Mouse (Mus musculus): ENCODE results near the gene Ppfibp1. TPM values are rescaled to one million over a fixed set of nuclear protein-coding genes. Genes with fewer than 3 reads are reported as not detected.

Ppfibp1 gene
- total RNA-seq, 2 experiments from 2014 or later, result 97.4 to 115 TPM

DNA sequence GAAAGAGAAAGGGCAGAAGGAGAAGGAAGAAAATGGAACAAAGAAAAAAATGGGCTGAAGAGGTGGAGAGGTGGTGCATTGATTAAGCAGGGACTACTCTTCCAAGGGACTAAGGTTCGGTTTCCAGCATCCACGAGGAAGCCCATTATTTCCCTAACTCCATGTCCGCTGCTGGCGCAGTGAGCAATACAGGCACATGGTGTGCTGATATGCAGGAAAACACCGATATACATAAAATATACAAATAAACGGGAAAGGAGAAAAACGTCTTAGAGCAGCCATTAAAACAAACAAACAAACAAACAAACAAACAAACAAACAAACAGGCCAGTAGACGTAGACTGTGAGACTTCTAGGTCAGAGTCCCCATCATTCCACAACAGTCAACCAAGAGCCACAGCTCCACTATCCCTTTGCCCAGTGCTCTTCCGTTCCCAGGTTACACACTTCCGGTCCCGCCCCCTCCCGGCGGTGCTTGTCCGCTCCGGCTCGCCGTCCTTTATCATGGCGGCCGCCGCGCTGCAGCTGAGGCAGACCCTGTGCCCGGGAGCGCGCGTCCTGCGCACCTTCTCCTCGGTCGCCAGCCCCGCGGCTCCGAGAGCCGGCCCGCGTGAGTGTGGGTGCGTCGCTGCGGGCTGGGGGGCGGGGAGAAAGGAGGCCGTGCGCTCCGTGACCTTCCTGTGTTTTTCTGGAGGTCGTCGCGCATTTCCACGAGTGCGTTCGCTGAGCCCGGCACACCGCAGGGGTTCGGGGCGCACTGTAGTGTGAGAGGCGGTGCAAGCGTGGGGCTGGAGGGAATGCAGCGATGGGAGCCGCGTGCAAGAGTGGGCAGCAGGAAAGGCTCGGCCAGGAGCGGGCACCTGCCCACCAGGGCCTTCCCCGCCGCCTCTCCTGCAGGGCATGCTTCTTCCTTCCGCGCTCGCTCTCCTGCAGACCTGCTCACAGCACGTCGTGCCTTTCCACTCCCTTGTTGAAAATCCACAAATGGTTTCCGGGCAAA lies 154.3 kb downstream of the Ppfibp1 start, which contains the start of gene Mrps35:
Gene Mrps35, plus strand, starts transcription at position 474 of the 1,000 bp plus-strand sequence.
- DNase-seq, result peak; percentile 92 to 96

DNA sequence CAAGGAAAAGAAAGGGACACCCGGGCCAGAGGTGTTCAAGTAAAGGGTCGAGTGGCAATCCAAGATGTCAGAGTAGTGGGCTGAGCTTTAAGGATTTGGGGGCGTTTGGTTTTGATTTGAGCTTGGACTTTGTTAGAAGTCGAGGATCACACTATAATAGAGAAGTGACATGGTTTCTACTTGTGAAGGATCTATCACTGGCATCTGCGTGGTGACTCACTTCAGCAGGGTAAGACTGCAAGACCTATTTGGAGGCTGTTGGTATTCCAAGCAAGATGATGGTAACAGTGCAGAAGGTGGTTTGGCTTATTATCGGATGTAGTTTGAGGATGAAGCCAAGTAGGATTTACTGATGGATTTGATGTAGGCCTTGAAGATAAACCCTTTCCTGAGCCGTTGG lies 155.3 kb downstream of the Ppfibp1 start:
- DNase-seq, result no peak

DNA sequence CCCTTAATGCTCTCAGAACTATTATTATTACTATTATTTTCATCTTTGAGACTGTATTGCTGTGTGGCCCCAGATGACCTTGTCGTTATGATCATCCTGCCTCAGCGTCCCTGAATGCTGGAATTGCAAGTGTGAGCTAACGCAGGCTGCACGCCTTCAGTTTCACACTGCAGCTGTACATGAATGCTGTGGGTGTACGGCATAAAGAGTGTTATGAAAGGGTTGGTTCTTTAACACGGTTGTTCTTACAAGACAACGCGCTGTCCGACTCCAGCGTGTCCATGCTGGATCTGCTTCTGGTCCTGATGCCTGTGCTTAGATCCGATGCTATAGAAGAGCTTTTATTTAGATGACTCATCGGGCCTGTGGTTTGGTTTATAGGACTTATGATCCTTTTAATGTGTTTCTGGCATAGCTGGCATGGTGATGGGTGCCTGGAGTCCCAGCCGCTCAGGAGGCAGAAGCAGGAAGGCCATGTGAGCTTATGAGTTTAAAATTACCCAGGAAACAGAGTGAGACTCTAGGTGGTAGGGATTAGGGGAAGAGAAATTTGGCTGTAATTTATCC lies 161.0 kb downstream of the Ppfibp1 start:
- DNase-seq, result no peak

DNA sequence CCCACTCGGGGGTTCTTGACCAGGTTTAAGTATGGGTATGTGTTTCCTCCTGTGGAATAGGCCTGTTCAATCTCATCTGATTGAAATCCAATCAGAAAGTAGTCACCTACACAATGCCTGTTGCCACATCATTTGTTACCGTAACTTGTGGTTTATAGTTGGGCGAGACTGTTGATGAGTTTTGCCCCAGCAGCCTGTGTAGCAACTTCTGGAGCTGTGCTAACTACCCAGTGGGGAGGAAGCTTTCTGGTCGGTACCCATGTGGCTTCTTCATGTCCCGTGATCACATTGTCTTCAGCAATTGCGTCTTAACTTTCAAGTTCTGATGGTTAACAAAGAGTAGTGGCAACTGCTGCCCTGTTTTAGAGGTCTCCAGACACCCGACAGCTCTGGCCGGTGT lies 163.4 kb downstream of the Ppfibp1 start:
- DNase-seq, result no peak

DNA sequence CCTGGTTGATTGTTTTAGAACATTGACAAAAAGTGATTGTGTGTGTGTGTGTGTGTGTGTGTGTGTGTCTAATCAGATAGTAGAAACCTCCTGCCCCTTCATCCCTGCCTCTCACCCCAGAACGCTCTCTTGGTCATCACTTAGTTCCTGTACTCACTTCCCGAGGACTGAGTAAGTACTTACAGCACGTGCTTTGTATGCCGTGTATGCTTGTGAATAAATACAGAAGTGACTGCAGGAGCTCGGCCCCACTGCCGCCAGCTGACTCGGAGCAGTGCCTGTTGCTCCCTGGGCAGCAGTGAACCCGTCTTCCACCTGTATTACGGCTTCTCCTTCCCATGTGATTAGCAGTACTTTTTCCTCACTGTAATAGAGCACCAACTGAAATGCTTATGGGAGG lies 164.2 kb downstream of the Ppfibp1 start:
- no peak for DNase-seq

DNA sequence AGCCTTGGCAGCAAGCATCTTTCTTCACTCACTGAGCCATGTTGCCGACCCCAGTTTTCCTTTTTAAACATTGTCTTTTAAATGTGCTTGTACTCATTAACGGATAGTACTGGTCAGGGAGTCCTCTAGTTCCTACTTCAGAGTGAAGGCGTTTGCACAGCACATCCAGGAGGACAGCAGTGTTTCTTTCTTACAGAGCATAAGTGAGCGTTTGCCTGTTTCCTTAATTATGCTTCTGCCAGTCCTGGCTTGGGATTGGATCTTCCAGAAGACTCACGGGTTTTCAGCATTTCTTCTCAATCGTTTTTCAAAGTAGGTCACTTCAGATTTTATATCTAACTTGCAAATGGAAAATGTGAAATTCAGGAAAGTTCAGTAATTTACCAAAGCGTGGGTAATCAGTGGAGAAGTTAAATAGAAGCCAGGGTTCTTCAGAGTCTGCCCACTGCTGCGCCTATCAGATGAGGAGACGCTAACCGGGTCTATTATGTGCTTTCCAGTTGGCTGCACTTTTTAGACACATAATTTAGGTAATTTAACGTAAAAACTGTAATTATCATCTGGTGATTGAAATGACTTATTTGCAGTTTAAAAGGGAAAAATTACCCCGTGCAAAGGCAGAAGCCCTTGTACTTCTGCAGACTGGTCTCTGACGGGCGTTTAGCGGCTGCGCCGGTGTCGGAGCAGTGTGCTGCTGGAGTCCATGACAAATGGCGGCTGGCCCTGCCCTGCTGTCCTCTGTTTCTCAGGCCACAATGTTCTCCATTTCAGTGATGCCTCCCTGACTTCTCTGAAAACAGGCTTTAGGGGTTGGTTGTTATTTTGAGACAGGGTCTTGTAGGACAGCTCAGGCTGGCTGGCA lies 165.7 kb downstream of the Ppfibp1 start:
- no peak for DNase-seq

DNA sequence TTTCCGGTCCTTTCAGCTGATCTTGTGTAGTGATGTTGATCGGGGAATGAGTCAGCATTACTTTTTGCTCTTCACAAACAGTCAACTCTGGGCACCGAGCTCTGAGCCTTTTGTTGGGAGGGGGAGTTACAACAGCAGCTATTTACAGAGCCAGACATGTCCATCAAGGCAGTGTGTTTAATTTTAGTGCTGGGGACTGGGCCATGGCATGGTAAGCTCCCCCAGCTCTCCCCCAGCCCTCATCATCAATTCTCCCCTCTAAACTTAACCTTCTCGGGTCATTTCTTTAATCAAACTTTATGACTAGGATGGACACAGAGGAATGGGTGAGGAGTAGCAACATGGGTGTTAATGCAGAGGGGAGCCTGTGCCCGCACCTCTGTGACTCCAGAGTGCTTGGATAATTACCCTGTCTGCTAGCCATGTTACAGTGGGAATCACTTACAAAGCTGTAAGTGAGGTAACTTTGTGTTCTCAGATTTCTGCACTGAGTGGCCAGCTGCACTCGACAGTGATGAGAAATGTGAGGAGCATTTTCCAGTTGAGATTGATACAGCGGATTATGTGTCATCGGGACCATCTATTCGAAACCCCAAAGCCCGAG lies 167.2 kb downstream of the Ppfibp1 start:
- DNase-seq, result no peak

DNA sequence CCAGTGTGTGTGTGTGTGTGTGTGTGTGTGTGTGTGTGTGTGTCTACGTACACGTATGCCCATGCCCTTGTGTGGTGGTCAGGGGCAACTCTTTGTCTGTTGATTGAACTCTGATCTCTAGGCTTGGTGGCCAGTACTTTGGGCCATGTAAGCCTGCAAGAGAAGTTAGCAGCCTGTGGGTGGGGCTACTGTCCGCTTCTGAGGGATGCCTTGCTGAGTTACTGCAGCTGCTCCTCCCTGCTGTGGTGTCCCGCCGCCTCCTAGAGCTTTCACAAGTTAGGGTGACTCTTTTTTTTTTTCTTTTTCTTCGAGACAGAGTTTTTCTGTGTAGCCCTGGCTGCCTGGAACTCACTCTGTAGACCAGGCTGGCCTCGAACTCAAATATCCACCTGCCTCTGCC lies 171.0 kb downstream of the Ppfibp1 start:
- no peak for DNase-seq

DNA sequence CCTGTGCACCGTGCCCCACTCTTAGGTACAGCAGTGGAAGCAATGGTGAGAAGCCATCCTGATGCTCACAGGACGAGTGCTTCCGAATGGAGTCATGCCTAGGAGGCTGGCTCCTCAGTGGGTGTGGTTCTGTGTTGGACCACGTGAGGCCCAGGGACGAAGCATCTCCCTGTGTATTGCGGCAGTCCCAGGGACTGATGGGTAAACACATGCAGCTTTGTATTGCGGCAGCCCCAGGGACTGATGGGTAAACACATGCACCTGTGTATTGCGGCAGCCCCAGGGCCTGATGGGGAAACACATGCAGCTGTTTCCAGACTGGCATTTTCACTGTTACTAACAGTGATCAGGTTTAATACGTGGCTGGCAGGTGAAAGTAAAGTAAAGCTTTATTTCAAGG lies 173.3 kb downstream of the Ppfibp1 start:
- DNase-seq, result no peak

DNA sequence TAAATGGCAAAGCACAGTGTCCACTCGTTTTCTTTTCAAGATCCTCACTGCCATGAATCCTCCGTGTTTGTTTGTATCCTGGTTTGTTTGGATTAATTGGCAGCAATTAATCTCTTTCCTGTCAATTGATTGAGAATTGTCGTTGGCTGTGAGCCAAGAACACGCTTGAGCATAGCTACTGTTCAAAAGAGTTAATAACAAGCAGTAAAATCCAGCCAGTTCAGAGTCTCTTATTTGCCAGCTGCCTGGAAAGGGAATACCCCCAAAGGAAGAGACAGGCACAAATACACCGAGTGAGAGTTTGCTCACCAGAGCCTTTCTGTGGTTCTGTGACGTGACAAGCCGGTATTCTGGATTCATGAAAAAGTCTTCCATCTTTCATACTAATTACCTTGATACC lies 173.7 kb downstream of the Ppfibp1 start:
- no peak for DNase-seq

DNA sequence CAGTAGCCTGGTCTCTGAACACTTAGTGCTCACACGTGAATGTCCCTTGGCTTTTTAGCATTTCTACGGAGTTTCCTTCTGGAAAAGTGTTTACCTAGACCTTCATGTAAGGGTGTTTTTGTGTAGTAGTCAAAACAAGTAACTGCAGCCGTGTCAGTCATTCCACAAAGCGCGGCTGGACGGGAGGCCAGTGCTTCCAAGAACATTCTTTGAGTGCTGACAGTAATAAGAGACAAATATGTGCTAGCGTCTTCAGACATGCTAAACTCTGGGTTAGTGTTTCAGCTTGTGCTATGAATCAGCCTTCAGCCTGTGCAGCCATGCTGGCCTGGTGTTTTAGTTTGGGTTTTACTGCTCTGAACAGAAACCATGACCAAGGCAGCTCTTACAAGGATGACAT lies 174.4 kb downstream of the Ppfibp1 start:
- DNase-seq, result no peak

DNA sequence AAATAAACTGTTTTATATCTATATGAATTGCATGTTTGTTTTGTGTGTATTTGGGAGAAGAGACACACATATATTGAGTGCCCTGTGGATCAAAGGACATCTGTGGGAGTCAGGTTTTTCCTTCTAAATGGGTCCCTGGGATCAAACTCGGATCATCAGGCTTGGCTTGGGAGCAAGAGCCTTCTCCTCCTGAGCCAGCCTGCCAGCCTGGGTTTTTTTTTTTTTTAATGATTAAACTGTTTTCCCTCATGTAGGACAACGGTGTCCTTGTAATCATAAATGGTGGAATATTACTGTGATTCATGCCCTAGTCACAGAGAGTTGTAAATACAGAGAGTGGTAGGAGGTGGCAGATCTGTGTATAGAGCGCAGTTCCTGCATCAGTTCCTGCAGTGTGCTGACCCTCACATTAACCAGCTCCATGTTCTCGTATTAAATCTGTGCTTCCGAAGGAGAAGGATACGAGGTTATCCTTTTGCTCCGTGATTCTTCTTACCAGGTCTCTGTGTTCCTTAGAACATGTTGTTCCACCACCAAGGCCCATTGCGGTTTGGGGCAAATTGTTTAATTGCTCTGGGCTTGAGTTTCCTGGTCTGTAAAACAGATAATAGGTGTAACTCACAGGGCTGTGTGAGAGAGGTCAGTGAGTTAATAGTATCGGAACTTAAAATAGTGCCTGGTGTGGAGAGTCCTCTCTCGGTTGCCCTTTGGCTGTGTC lies 176.1 kb downstream of the Ppfibp1 start:
- peak; percentile 40 to 48 for DNase-seq

DNA sequence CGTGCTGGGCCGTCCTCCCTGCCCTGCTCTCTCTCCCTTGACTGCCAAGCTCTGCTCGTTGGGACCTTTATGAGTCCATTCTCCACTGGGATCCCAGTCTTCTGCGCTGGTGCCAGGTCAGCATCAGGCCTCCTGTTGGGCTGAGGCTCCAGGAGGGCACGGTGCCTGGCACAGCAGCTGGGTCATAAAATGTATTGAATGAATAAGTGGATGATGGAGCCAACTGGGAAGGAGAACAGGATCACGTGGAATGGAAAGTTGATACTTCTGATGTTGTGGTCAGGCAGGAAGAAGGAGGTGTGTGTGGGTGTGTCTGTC lies 176.6 kb downstream of the Ppfibp1 start:
- peak in 1 of 2 experiments; percentile 45 for DNase-seq

DNA sequence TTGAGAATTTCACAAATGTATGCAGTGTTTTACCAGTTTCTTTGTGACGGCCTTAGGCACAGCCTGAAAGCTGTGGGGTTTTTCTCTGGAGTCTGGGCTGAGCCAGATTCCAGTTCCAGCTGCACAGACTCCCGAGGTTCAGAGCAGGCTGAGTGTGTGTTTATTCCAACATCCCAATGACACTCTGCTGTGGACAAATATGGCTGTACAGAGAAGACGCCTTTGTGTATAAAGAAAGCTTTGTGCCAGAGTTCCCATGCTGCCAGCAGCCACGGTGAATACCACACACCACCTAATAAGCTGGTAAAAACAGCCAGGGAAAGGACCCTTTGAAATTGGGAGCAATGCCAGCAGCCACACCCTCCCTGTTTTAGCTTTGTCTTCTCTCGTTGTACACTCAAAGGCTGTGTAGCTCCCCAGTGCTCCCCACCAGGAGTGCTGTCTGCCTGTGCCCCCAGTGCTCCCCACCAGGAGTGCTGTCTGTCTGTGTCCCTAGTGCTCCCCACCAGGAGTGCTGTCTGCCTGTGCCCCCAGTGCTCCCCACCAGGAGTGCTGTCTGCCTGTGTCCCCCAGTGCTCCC lies 187.6 kb downstream of the Ppfibp1 start:
- no peak for DNase-seq

DNA sequence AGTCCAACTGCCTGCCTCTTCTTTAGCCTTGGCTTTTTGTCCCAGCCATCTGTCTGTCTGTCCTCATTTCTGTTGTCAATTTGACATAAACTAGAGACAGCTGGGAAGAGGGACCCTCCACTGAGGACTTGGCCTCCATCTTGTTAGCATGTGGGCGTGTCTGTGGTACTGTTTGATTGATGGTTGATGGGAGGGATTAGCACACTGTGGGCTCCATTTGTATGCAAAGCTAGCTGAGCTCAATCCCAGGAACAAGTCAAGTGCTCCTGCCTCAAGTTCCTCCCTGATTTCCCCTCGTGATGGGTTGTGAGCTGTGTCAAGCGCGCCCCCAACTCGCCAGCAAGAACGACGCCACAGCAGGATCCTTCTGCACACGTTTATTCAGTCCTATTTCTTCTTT lies 188.6 kb downstream of the Ppfibp1 start:
- no peak for DNase-seq

DNA sequence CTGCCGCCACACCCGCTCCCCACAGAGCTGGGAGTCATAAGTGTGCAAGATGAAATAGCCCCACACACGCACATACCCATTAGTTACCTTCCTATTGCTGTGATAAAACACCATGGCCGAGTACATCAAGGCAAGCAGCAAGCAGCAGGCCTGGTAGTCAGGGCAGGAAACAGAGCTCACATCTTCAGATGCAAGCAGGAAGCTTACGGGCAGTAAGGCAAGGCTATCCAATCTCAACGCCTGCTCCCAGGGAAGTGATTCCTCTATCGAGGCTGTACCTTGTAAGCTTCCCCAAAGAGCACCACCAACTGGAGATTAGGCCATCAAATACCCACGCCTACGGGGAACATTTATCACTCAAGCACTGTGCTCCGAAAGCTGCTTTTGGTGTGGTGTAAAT lies 191.6 kb downstream of the Ppfibp1 start:
- no peak for DNase-seq

Other genes starting within 250 kb of the Ppfibp1 start
- 10 to 100 TPM; 64.9 to 68.6 TPM for gene Med21, start 245.9 kb upstream of the Ppfibp1 start, total RNA-seq (2021)
- gene Tm7sf3, start 245.7 kb upstream of the Ppfibp1 start, total RNA-seq (2021), result 10 to 100 TPM; 35.0 to 46.7 TPM
- gene Stk38l, start 163.5 kb upstream of the Ppfibp1 start, total RNA-seq (2021), result 10 to 100 TPM; 17.7 to 22.4 TPM
- 1 to 10 TPM; 1.7 to 2.7 TPM for gene Arntl2, start 92.4 kb upstream of the Ppfibp1 start, total RNA-seq (2021)
- gene Smco2, start 38.4 kb upstream of the Ppfibp1 start, total RNA-seq (2021), result not detected
- not detected for gene 1700034J05Rik, start 65.9 kb downstream of the Ppfibp1 start, total RNA-seq (2021)
- 1 to 10 TPM; 1.2 to 1.4 TPM for gene Rep15, start 144.1 kb downstream of the Ppfibp1 start, total RNA-seq (2021)
- gene Mrps35, start 154.3 kb downstream of the Ppfibp1 start, total RNA-seq (2021), result 100 to 1,000 TPM in 1 of 2 experiments, 10 to 100 TPM in 1; 84.7 to 108 TPM
- under 1 TPM in 1 of 2 experiments, not detected in 1; 0.33 TPM for gene Mansc4, start 198.5 kb downstream of the Ppfibp1 start, total RNA-seq (2021)
- 10 to 100 TPM; 23.1 to 30.4 TPM for gene Klhl42, start 202.9 kb downstream of the Ppfibp1 start, total RNA-seq (2021)

Data from adrenal gland, postnatal 36 days (tissue).